Mouse (Mus musculus) heart, adult 9 months (tissue): ENCODE measurements around the gene Trim7.
"Not testable (repeated sequence)": the region's sequence is repeated elsewhere in the genome, so short reads cannot be mapped to it uniquely, and the experiment has no call there.

Experiments used
- DNase-seq, 2 experiments: peaks; one replicate each; pipeline ENCODE4 v3.0.0; 2022; ENCODE audit warnings: low spot score in 2 of 2

Gene Trim7

DNA sequence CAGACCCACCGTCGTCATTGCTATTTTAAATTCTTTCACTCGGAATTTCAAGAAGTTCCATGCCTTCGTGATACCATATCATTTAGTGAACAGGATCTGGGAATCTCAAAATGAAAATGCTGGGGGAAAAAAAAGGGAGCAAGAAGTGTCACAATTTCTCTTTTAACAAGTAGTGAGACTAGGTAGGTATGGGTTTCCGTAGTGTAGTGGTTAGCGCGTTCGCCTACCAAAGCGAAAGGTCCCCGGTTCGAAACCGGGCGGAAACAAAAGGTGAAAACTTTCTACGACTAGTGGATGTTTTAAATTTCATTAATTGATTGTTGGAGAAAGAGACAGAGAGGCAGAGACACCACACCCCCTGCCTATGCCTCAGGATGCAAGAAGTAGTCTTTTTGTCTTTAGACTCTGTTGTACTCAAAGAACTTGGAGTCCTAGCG is 2.4 kb upstream of the Trim7 start:
- peak; percentile 40 to 65 for DNase-seq

DNA sequence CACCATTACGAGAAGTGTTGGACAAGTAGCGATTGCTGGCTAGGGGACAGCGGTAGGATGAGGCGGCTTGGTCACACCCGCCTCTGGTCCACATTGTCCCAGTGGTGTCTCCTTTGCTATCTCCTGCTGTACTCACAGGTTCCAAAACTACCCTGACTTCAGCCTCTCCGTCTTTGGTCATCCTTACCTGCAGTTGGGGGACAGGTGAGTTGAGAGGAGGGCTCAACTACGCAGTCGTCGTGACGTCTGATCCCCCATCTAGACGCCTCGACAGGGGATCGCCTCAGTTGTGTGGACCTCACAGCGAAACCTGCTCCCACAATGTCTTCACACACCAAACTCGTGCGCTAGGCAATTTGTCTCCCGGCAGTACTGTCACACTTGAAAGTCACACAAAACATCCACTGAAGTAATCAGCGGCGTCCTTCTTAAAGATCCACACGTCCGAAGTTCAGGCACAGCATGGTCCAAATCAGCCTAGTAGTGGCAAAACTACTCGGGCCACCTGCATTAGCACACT is 1.6 kb upstream of the Trim7 start:
- no peak for DNase-seq

DNA sequence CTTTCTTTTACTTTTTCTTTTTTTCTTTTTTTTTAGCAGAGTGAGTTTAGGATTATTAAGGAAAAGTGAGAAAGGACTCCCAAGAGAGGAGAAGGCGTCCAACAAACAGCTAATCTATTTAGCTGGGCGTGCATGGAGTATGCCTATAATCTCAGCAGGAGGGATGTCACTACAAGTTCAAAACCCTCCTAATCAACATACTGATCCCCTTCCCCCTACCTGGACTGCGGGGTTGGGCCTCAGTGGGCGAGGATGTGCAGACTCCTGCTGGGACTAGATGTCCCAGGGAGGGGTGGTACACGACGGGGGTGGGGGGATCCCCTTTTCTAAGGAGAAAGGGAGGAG is 784 bp downstream of the Trim7 start:
- DNase-seq = no peak

DNA sequence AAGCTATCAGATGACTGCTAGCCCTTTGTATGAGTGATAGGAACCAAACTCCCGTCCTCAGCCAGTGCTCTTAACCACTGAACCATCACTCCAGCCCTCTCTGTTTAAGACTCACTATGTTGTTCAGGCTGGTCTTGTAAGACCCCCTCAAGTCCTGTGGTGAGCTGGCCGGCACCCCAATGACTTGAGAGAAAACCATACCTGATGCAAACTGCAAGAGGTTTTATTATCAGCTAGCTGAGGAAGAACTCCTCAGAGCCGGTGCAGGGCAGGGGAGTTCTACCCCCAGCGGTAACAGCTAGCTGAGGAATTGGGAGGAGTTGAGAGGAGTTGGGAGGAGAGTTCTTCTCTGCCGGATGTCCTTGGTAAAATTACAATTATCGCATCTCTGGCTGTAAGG is 2.0 kb downstream of the Trim7 start:
- DNase-seq = no peak

DNA sequence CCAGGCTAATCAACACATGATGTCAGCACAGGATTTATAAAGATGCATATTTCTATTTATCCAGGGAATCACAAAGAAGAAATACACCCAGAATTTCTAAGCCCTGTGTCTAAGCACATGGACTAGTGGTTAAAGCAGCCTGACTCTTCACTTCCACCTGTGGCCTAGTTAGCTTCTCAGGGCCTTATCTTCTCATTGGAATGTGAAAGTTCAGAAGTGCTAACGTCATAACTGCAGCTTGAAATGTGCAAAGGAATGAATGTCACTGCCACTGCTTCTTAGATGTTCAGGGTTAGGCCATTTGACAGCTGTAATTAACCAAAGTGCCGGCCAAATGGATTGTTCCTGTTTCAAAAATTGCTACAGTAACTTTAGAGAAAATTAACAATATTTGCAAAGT is 4.3 kb downstream of the Trim7 start:
- DNase-seq = no peak

DNA sequence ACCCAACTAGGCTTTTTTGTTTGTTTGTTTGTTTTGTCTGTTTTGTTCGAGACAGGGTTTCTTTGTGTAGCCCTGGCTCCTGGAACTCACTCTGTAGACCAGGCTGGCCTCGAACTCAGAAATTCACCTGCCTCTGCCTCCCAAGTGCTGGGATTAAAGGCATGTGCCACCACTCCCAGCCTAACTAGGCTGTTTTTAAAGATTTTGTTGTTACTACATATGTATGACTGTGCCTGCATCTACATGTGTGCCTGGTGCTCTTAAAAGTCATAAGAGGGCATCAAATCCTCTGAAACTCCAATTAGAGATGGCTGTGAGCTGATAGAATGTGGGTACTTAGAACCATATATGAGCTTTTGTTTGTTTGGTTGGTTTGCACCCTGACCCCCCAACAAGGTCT is 5.3 kb downstream of the Trim7 start:
- no peak for DNase-seq

DNA sequence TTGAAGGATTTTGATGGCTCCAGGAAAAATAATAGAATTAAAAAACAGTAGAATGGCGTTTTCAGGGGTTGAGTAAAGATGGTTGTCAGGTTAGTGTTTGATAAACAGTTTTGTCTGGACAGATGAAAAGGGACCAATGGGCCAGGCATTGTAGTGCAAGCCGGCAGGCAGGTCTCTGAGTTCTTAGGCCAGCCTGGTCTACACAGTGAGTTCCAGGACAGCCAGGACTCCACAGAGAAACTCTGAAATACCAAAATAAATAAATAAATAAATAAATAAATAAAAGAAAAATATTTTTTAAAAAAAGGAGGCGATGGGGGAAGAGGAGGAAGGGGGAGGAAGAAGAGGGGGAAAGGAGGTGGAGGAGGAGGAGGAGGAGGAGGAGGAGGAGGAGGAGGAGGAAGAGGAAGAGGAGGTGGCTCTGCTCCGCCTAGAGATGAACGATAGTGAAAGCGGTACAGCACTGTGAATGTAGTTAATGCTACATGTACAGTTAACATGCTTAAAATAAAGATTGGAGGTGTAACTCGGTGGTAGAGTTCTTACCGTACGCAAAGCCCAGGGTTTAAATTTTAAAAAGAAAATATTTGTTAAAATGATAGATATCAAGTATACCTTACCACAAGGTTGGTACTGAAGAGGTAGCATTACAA is 7.3 kb downstream of the Trim7 start:
- no peak for DNase-seq

DNA sequence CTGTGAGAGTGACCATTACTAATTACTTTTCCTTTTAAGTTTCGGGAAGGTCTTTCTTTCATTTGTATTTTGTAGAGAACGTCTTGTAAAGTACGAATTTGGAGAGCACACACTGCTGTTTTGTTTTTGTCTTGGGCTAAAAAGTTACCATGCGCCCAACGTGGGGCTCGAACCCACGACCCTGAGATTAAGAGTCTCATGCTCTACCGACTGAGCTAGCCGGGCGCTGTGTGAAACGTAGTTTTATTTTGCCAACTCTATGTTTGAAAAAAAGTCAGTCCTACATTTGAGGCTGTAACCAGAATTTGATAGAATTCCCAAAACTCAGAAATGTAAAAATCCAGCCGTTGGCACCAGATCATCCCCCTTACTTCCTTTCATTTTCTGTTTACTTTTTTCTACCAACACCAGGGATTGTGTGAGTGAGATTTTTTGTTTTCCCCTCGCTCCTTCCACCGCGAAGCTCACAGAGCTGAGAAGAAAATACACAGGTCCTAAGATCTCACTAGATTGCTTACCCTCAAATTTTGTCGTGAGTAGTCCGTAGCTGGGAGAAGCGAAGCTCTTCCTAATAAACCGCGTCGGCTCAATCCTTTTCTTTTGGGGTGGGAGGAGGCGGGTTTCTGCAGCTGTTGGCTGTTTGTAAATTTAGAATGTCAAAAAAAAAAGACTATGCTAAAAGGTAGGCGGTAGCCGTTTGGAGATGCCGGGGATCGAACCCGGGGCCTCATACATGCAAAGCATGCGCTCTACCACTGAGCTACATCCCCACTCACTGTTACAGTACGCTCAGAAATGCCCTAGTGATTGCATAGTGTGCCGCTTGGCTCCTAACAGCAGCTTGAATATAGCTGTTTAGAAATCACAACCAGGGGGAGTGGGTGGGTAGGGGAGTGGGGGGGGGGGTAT is 8.0 kb downstream of the Trim7 start:
- DNase-seq = peak; percentile 80 to 93

DNA sequence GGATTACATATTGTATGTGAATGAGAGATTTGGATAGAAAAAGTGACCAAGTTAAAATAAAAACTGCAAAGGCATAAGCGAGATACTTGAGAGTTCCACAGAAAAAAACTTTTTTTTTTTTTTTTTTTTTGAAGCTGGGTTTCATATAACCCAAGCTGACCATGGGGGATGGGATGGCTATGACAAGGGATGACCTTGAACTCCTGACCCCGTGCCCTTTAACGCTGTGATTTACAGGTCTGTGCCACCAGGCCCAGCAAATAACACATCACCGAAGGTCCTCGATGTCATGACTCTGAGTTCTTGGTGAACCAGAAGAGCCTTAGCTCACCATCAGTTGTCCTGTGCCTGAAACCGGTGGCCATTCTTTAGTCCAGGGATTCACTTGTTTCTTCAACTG is 10.0 kb downstream of the Trim7 start:
- DNase-seq = no peak

DNA sequence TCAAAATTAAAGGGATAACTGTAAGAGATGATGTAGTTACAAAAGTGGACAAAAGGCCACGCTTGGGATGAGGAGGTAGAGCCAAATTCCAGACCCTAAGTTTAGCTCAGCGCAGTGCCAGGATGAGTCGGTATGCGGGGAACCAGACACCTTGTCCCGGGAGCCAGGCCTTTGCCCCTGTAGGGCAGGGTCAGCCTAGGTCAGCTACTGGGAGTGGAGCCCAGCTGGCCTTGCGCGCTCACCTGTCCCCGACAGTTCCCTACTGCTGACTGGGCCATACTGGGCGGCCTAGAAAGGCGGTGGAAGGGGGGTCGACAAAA is 11.0 kb downstream of the Trim7 start:
- DNase-seq = peak; percentile 58 to 63

DNA sequence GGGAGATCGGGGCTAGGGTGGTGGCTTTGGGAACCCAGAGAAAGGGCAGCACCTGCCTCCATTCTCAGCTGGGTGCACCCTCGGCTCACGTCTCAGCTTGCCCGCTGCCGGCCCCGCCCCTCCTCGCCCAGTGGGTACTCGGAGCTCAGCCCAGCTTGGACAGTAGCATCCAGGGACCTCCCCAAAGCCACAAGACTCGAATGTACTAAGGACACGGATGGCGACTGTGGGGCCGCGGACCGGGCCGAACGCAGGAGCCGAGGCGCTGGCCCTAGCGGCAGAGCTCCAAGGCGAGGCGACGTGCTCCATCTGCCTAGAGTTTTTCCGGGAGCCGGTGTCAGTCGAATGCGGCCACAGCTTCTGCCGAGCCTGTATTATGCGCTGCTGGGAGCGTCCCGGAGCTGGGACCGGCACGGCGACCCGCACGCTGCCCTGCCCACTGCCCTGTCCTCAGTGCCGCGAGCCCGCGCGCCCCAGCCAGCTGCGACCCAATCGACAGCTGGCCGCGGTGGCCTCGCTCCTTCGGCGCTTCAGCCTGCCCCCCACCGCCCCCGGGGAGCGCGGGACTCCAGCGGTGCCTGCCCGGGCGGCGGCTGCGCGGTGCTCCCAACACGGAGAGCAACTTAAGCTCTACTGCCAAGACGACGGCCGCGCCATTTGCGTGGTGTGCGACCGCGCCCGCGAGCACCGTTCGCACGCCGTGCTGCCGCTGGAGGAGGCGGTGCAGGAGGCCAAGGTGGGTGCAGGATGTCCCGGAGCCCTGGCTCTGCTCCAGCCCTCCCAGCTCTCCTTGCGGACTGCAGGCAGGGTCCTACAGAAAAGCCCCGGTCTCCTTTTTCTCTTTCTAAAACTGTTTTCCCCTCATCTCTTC is 11.6 kb downstream of the Trim7 start:
- peak; percentile 69 to 72 for DNase-seq

DNA sequence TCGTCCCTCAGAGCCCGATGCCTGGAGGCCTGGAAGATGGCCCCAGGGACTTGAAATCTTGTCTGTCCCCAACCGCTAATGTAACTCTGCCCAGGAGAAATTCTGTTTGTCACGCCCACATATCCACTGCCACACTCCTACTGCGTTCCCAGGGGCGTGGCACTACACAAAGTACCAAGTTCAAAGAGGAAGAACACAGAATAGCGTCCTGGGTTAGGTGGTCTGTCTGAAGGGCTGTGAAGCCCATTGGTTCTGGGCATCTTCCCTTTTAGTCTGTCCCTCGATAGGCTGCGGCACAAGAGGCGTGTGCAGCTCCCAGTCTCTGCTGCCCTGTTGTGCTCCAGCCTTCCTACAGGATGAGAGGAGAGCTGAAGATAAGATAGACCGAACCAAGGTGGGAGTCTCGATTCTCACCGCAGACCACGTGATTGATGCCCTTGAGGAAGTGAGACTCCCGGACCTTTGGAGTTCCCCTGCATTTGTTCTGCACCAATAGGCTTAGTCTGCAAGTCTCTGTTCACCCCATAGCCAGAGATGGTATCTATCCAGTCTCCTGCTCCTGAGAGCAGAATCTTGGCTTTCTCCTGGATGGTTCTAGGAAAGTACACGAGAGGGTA is 12.3 kb downstream of the Trim7 start:
- peak in 1 of 2 experiments; percentile 32 for DNase-seq

DNA sequence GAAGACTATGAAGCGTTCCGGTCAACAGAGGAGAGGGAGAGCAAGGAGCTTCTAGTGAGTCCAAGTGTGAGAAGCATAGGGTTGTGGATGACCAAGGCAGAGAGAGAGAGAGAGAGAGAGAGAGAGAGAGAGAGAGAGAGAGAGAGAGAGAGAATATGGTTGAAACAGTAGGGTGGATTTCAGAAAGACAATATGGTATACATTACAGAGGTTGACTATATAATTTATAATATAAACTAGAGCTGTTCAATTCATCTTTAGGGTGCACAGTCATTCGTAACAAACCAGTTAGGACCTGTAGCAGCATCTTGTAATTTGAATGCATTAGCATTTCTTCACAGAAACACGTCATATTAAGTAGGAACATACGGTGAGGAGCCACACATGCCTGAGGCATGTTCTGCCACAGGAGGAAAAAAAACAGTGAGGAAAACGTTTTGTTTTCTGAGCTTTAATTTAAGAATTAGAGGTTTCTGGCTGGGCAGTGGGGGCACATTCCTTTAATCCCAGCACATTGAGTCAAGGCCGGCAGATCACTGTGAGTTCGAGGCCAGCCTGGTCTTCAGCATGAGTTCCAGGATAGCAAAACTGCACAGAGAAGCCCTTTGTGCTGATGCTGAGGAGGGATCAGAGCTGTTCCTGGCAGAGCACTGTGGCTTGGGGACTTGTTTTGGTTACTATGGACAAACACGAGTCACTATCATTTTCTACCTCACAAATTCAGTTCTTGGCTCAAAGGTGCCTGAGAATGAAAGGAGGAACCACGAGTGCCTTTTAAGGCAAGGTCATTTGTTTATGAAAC is 13.1 kb downstream of the Trim7 start:
- DNase-seq = no peak

DNA sequence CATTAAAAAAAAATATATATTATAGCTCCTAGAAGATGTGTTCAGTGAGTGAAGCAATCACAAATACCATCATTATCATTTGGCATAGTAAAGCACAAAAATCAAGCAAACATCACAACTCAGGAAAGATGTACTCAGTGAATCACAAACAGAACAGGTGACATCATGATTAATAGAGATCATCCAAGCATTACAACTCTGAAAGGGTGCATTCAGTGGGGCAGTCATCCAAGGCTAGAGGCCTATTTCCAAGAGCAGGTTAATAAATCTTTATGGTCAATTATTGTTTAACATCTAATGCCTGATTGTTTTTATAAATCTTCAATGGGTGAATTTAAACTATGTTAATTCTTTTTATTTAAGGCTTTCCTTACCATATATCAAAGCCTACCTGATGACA is 14.9 kb downstream of the Trim7 start:
- no peak for DNase-seq

DNA sequence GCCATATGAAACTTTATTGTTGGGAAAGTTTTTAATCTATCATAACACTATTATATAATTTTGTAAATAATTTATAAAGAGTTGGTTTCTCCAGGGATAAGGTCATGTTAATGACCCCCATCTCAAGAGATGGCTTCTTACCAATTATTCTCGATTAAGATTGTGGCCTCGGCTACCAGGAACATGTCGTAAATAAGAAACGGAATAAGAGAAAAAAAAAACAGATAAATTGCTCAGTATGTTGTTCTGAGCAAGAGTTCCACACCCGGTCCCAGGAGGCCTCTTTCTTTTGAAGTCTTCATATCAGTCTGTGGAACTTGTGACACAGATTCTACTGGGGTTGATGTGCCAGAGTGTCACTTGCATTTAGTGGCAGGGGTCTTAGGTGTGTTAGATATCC is 15.3 kb downstream of the Trim7 start:
- DNase-seq = no peak

DNA sequence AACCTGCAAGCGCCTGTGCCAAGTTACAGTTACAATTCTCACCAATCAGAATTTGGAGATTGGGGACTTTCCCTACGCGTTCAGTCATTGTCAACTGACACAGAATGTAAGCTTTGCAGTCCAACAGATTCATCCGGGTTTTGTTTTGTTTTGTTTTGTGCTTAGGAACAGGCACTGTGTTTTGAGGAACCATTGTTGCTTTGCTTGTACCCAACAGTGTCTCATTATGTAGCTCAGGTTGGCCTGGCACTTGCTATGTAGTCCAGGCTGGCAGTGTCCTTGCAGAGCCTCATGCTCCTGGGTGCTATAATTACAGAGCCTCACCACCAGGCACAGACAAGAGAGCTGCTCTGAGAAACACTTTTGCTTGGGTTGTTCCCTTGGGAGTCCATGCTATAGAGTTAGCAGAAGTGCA is 16.4 kb downstream of the Trim7 start:
- no peak for DNase-seq

DNA sequence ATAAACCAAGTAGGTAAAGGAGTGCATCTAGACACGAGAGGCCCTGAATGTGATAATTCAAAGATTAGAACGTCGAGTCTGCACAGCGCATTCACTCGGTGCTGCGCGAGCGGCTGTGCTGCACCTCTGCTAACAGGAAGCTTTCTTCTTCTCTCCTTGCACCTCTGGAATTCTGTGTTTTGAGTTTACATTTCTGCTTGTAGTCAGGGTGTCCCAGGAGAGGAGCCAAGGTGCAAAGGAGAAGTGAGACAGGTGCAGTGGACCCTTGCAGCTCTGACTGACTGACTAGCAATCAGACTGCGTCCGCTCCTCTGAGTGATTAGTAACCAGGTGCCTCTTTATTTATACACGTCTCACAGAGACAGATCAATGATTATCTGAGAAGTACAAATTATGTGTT is 17.3 kb downstream of the Trim7 start:
- DNase-seq = no peak

DNA sequence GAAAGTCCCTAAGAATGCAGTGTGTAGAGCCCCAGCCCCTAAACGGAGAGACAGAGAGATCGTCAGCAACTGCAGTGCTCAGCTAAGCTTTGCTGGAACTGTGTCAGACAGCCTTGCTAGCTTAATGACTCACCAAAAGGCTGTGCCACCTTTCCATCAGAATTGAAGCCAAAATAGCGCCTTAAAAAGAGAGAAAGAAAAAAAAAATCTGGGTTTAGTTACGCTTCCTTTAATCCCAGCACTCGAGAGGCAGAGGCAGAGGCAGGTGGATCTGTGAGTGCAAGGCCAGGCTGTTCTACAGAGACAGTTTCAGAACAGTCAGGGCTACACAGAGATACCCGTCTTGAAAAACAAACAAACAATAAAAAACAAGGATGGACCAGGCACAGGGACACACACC is 18.4 kb downstream of the Trim7 start:
- no peak for DNase-seq

DNA sequence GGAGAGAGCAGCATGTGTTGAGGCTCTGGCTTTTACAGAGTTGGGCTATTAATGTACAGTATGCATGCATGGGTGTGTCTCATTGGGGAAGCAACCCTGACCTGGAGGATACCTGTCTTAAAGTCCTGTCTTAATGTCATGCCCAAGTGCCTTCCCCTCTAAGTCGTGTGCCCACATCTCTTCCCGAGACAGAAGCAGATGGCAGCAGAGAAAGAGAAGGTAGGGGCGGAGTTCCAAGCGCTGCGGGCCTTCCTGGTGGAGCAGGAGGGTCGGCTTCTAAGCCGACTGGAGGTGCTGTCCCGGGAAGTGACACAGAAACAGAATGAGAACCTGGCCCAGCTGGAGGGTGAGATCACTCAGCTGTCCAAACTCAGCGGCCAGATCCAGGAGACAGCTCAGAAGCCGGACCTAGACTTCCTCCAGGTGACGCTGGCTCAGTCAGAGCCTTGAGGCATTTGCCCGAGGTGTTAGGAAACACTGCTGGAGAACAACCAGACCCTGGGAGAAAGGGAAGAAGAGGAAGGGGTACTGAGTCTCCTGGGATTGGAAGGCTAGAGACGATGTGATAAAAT is 19.4 kb downstream of the Trim7 start:
- no peak for DNase-seq

DNA sequence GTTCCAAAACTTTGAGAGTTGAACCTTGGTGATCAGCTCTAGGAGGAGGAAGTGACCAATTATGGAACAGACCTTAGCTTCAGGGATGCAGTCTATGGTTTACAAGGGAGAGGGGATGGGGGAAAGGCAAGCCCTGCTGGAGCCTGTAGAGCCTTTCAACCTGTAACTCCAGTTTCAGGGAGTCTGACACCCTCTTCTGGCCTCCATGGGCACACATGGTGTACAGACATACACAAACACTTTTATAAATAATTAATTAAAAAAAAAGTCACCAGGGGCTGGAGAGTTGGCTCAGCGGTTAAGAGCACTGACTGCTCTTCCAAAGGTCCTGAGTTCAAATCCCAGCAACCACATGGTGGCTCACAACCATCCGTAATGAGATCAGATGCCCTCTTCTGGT is 20.4 kb downstream of the Trim7 start:
- DNase-seq = not testable (repeated sequence)

DNA sequence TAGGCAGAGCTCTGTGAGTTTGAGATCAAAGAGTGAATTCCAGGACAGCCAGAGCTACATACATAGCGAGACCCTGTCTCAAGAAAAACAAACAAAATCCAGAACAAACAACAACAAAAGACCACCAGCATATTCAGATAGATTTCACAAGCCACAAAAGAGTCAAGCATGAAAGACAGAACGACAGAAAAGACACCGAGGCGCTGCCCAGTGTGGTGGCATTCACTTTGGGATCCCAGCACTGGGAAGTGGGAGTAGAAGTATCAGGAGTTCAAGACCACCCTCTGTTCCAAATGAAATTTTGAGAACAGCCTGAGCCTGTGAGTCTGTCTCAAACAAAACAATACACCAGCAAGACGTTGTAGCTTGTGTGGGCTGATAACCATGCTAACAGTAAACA is 20.9 kb downstream of the Trim7 start:
- no peak for DNase-seq
